Mouse (Mus musculus) embryonic facial prominence, embryonic 15.5 days (tissue): ENCODE measurements around the gene Lgi1. TPM values are rescaled to one million over a fixed set of nuclear protein-coding genes. Genes with fewer than 3 reads are reported as not detected.

Experiments used
- ATAC-seq: fragments of 200-750 bp; cut with Nextera tagmentation; 2 replicates; pipeline ENCODE4 v1.8.0; 2017; ENCODE audit warnings: low read depth, moderate TSS enrichment; ENCODE audit not compliant: insufficient number of reproducible peaks, low FRiP score, low TSS enrichment
- H3K27ac ChIP-seq: fragments of 300-500 bp; sonication (generic); replicated peaks from 2 replicates; pipeline ENCODE4 v1.5.1; 2015; ENCODE audit warnings: mild to moderate bottlenecking, inconsistent platforms
- H3K27me3 ChIP-seq: fragments of 300-500 bp; sonication (generic); 2 replicates; pipeline ENCODE4 v1.6.1; 2015; ENCODE audit warnings: inconsistent platforms
- H3K36me3 ChIP-seq: fragments of 300-500 bp; sonication (generic); 2 replicates; pipeline ENCODE4 v1.6.1; 2015; ENCODE audit warnings: mild to moderate bottlenecking, inconsistent platforms
- H3K4me1 ChIP-seq: fragments of 300-500 bp; sonication (generic); 2 replicates; pipeline ENCODE4 v1.6.1; 2015; ENCODE audit warnings: inconsistent platforms
- H3K4me2 ChIP-seq: fragments of 300-500 bp; sonication (generic); replicated peaks from 2 replicates; pipeline ENCODE4 v1.6.1; 2015; ENCODE audit warnings: mild to moderate bottlenecking, inconsistent platforms
- H3K4me3 ChIP-seq: fragments of 300-500 bp; sonication (generic); replicated peaks from 2 replicates; pipeline ENCODE4 v1.5.1; 2015; ENCODE audit warnings: mild to moderate bottlenecking, inconsistent platforms
- H3K9ac ChIP-seq: fragments of 300-500 bp; sonication (generic); 2 replicates; pipeline ENCODE4 v1.6.1; 2015; ENCODE audit warnings: inconsistent platforms
- H3K9me3 ChIP-seq: fragments of 300-500 bp; sonication (generic); replicated peaks from 2 replicates; pipeline ENCODE4 v1.6.1; 2016; ENCODE audit warnings: inconsistent platforms
- WGBS: fragments of 180-500 bp; shearing (Covaris S2); methylation state at CpG from one replicate; pipeline ENCODE4 v1.1.7; 2015; 5-methylcytosine and 5-hydroxymethylcytosine counted together
- polyA plus RNA-seq: library from polyadenylated mRNA; unstranded; fragments of >200 nt; fragmentation: Nextera tagmentation; extraction: Ambion mirVana; gene quantifications from 2 replicates; pipeline ENCODE4 v1.2.1, GENCODE M21; 2015

Lgi1 gene
- polyA plus RNA-seq, 1 experiment from 2014 or later: 2.6 TPM

DNA sequence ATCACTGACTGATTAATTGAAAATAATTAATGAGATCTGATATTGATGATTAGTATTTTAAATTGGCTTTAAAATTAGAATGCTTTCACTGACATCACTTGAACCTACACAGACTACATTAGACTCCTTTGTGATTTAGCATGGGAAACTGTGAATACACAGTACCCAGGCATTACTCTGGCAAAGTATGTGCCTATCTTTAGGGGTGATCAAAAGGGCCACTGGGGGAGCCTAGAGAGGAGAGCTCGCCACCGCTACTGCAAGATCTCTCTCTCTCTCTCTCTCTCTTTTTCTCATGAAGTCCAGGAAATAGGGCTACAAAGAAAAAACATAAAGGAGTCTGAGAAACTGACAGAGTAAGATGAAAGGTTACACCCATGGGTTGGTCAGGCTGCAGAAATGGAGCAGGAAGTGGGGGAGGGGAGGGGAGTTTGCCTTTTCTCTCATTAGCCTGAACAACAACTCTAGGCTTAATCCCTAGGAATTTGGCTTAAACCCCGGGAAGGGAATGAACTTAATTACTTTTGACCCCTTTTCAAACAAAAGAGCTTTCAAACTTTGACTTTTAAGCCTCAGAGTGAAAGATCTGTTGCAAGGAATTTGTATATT lies 33.8 kb downstream of the Lgi1 start:
- H3K4me2 ChIP-seq: no peak overlapping the region
- H3K9ac ChIP-seq: no peak overlapping the region
- H3K27me3 ChIP-seq: no peaks in the 10 kb centered on the region
- no peaks in the 10 kb centered on the region for H3K4me1 ChIP-seq
- WGBS: 12% methylated on average over 3 of the region's 3 CpGs
- no peaks in the 10 kb centered on the region for H3K36me3 ChIP-seq
- no peaks in the 10 kb centered on the region for H3K9me3 ChIP-seq
- ATAC-seq: no peak
- no peak overlapping the region for H3K4me3 ChIP-seq
- no peak overlapping the region for H3K27ac ChIP-seq

- Histone ChIP-seq H3K9me3 (no peaks in the 10 kb centered on the region), H3K4me1 (no peaks in the 10 kb centered on the region), H3K4me3 (no peak overlapping the region), H3K27me3 (no peaks in the 10 kb centered on the region), H3K36me3 (no peaks in the 10 kb centered on the region), H3K9ac (no peak overlapping the region), H3K4me2 (no peak overlapping the region), H3K27ac (no peak overlapping the region)
- whole genome bisulfite sequencing: 86% methylated on average over 8 of the region's 8 CpGs
- no peak for ATAC-seq
Measured at GRCm38 (mm10) chr19:38308116-38308515, 43.8 kb downstream of the Lgi1 start.

GRCm38 (mm10) chr19:38315099-38315498 lies 50.8 kb downstream of the Lgi1 start:
- Histone ChIP-seq H3K9ac (no peak overlapping the region), H3K27me3 (no peaks in the 10 kb centered on the region), H3K9me3 (no peaks in the 10 kb centered on the region), H3K4me2 (no peak overlapping the region), H3K27ac (no peak overlapping the region), H3K4me3 (no peak overlapping the region), H3K36me3 (no peaks in the 10 kb centered on the region), H3K4me1 (no peaks in the 10 kb centered on the region)
- WGBS: 83% methylated on average over 7 of the region's 7 CpGs
- ATAC-seq: no peak

- 73% methylated on average over 6 of the region's 6 CpGs for WGBS
- no peak for ATAC-seq
- H3K27ac ChIP-seq: no peak overlapping the region
- H3K4me3 ChIP-seq: no peak overlapping the region
- no peaks in the 10 kb centered on the region for H3K36me3 ChIP-seq
- no peaks in the 10 kb centered on the region for H3K9me3 ChIP-seq
- no peak overlapping the region for H3K4me2 ChIP-seq
- H3K27me3 ChIP-seq: no peaks in the 10 kb centered on the region
- no peak overlapping the region for H3K9ac ChIP-seq
- no peaks in the 10 kb centered on the region for H3K4me1 ChIP-seq
Measured at GRCm38 (mm10) chr19:38316602-38317313, 52.4 kb downstream of the Lgi1 start.

DNA sequence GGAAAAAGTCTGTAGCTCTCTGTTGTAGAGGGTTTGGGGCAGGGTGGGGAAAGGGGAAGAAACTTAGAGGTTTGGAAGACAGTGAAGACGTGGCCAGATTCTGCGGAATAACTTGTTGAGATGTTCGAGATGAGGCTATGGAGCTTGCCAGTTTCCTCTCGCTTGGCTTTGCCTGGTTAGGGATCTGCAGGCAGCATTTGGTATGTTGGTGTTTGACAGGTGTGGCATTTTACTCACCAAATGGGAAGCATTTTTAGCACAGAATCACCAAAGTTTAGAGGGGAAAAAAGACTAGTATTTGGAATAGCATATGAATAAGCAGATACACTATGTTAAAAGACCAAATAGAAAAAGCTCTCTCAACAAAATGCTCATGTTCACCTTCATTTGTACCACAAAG lies 54.0 kb downstream of the Lgi1 start:
- no peak for ATAC-seq
- H3K4me3 ChIP-seq: no peak overlapping the region
- no peaks in the 10 kb centered on the region for H3K9me3 ChIP-seq
- no peaks in the 10 kb centered on the region for H3K36me3 ChIP-seq
- H3K9ac ChIP-seq: no peak overlapping the region
- no peak overlapping the region for H3K27ac ChIP-seq
- no peaks in the 10 kb centered on the region for H3K27me3 ChIP-seq
- no peak overlapping the region for H3K4me2 ChIP-seq
- H3K4me1 ChIP-seq: no peaks in the 10 kb centered on the region
- 91% methylated on average over 4 of the region's 4 CpGs for WGBS

- H3K36me3 ChIP-seq: no peaks in the 10 kb centered on the region
- no peaks in the 10 kb centered on the region for H3K27me3 ChIP-seq
- no peaks in the 10 kb centered on the region for H3K4me1 ChIP-seq
- no peak for ATAC-seq
- H3K9ac ChIP-seq: no peak overlapping the region
- no peak overlapping the region for H3K27ac ChIP-seq
- H3K9me3 ChIP-seq: no peaks in the 10 kb centered on the region
- H3K4me3 ChIP-seq: no peak overlapping the region
- WGBS: 85% methylated on average over 4 of the region's 4 CpGs
- no peak overlapping the region for H3K4me2 ChIP-seq
Measured at GRCm38 (mm10) chr19:38319168-38319567, 54.8 kb downstream of the Lgi1 start.

GRCm38 (mm10) chr19:38320651-38321188 lies 56.4 kb downstream of the Lgi1 start:
- Histone ChIP-seq H3K4me1 (no peaks in the 10 kb centered on the region), H3K27ac (no peak overlapping the region), H3K27me3 (no peaks in the 10 kb centered on the region), H3K4me2 (no peak overlapping the region), H3K36me3 (no peaks in the 10 kb centered on the region), H3K9ac (no peak overlapping the region), H3K4me3 (no peak overlapping the region), H3K9me3 (no peaks in the 10 kb centered on the region)
- ATAC-seq: no peak
- WGBS: 75% methylated on average over 5 of the region's 5 CpGs

- no peaks in the 10 kb centered on the region for H3K27me3 ChIP-seq
- H3K4me3 ChIP-seq: no peak overlapping the region
- no peaks in the 10 kb centered on the region for H3K9me3 ChIP-seq
- no peaks in the 10 kb centered on the region for H3K36me3 ChIP-seq
- no peak for ATAC-seq
- H3K27ac ChIP-seq: no peak overlapping the region
- H3K9ac ChIP-seq: no peak overlapping the region
- no peak overlapping the region for H3K4me2 ChIP-seq
- no peaks in the 10 kb centered on the region for H3K4me1 ChIP-seq
Measured at GRCm38 (mm10) chr19:38323726-38324125, 59.4 kb downstream of the Lgi1 start.

- 42% methylated on average over 10 of the region's 10 CpGs for WGBS
- Histone ChIP-seq H3K27me3 (no peaks in the 10 kb centered on the region), H3K9me3 (no peaks in the 10 kb centered on the region), H3K36me3 (no peaks in the 10 kb centered on the region), H3K9ac (no peak overlapping the region), H3K27ac (no peak overlapping the region), H3K4me2 (no peak overlapping the region), H3K4me3 (no peak overlapping the region), H3K4me1 (no peaks in the 10 kb centered on the region)
- ATAC-seq: no peak
Measured at GRCm38 (mm10) chr19:38324147-38325028, 60.1 kb downstream of the Lgi1 start.

- Histone ChIP-seq H3K9ac (no peak overlapping the region), H3K9me3 (no peaks in the 10 kb centered on the region), H3K36me3 (no peaks in the 10 kb centered on the region), H3K4me1 (no peaks in the 10 kb centered on the region), H3K4me2 (no peak overlapping the region), H3K27me3 (no peaks in the 10 kb centered on the region), H3K27ac (no peak overlapping the region), H3K4me3 (no peak overlapping the region)
- no peak for ATAC-seq
- 48% methylated on average over 4 of the region's 4 CpGs for WGBS
Measured at GRCm38 (mm10) chr19:38325029-38325398, 60.7 kb downstream of the Lgi1 start.

- no peak overlapping the region for H3K4me3 ChIP-seq
- WGBS: 88% methylated on average over 7 of the region's 7 CpGs
- H3K9ac ChIP-seq: no peak overlapping the region
- no peak for ATAC-seq
- no peaks in the 10 kb centered on the region for H3K4me1 ChIP-seq
- H3K36me3 ChIP-seq: no peaks in the 10 kb centered on the region
- H3K27me3 ChIP-seq: no peaks in the 10 kb centered on the region
- no peak overlapping the region for H3K4me2 ChIP-seq
- H3K9me3 ChIP-seq: no peaks in the 10 kb centered on the region
- no peak overlapping the region for H3K27ac ChIP-seq
Measured at GRCm38 (mm10) chr19:38325854-38326253, 61.5 kb downstream of the Lgi1 start.
